Mouse (Mus musculus): ENCODE measurements around the gene Elovl3. TPM values are rescaled to one million over a fixed set of nuclear protein-coding genes. Genes with fewer than 3 reads are reported as not detected.
A peak's percentile ranks its signal among the peaks of the same experiment; 100 is the strongest.

The Elovl3 gene
- polyA plus RNA-seq (2015; fragmentation: Nextera tagmentation; extraction: Ambion mirVana): not detected in 2 replicates

- no peak for ATAC-seq
These were observed at the start of gene Elovl3 for GRCm38 (mm10) chr19:46131694-46132525. Gene Elovl3, plus strand, starts transcription at chr19:46131897.

DNA sequence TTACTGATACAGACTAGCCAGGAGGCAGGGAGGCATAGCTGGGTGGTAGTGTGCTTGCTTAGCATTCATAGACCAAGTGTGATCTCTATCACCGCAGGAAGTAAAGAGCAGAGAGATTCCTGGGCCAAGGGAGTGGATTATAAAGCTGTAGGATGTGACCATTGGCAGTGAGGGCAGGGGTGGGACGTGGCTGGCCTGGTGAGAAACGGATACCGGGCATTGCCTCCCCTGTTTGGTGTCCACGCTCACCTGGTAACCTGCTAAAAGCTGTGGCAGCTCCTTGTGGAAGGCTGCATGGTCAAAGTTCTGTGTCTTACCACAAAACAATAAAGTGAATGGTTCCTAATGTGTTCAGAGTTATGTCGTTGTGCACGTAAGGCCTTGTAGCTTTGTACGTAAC lies 46.5 kb upstream of the Elovl3 start:
- Histone ChIP-seq H3K4me1 (replicated peaks; ENCODE audit: control insufficient read depth, insufficient read depth, low read length) (no peaks in the 10 kb centered on the region), H3K27ac (ENCODE audit: low read depth, low read length) (no peak overlapping the region), H3K9ac (ENCODE audit: low read depth, low read length) (no peak overlapping the region), H3K27me3 (replicated peaks; ENCODE audit: control insufficient read depth, insufficient read depth, low read length) (no peaks in the 10 kb centered on the region), H3K4me2 (replicated peaks; ENCODE audit: low read depth) (no peak overlapping the region), H3K36me3 (ENCODE audit: control insufficient read depth, insufficient read depth) (peaks cover 51% of the 10 kb centered on the region), H3K4me3 (ENCODE audit: low read depth, low read length) (no peak overlapping the region), H3K9me3 (ENCODE audit: control insufficient read depth) (no peaks in the 10 kb centered on the region)
- TF ChIP-seq CTCF (IDR thresholded peaks at IDR 0.05; ENCODE audit: low read depth): no peak
- ATAC-seq: no peak
- WGBS: 93% methylated on average over 8 of the region's 8 CpGs

More at GRCm38 (mm10) chr19:46131694-46132525, at the start of gene Elovl3:
- Histone ChIP-seq H3K27me3 (replicated peaks; ENCODE audit: control insufficient read depth, insufficient read depth, low read length) (peaks cover 59% of the 10 kb centered on the region), H3K4me2 (replicated peaks; ENCODE audit: low read depth) (peak within 1 kb of the TSS; percentile 59), H3K4me3 (ENCODE audit: low read depth, low read length) (peak within 1 kb of the TSS; percentile 26), H3K9me3 (ENCODE audit: control insufficient read depth) (no peaks in the 10 kb centered on the region), H3K9ac (ENCODE audit: low read depth, low read length) (0 out of 2 replicates have a peak within 1 kb of the TSS, but pooled peaks have one; percentile 3), H3K27ac (ENCODE audit: low read depth, low read length) (no peak within 1 kb of the TSS), H3K4me1 (replicated peaks; ENCODE audit: control insufficient read depth, insufficient read depth, low read length) (peaks cover 8% of the 10 kb centered on the region; the same call in 1 of the 2 replicates), H3K36me3 (ENCODE audit: control insufficient read depth, insufficient read depth) (no peaks in the 10 kb centered on the region)
- no peak for TF ChIP-seq CTCF (IDR thresholded peaks at IDR 0.05; ENCODE audit: low read depth)
- WGBS: 3% methylated on average over 31 of the region's 31 CpGs

- H3K9ac ChIP-seq (ENCODE audit: low read depth, low read length): no peak overlapping the region
- peaks cover 40% of the 10 kb centered on the region for H3K36me3 ChIP-seq (ENCODE audit: control insufficient read depth, insufficient read depth)
- no peak overlapping the region for H3K4me3 ChIP-seq (ENCODE audit: low read depth, low read length)
- no peak overlapping the region for H3K27ac ChIP-seq (ENCODE audit: low read depth, low read length)
- H3K4me2 ChIP-seq (replicated peaks; ENCODE audit: low read depth): no peak overlapping the region
- no peaks in the 10 kb centered on the region for H3K9me3 ChIP-seq (ENCODE audit: control insufficient read depth)
- no peak for ATAC-seq
- peak; percentile 80 for TF ChIP-seq CTCF (IDR thresholded peaks at IDR 0.05; ENCODE audit: low read depth)
- H3K27me3 ChIP-seq (replicated peaks; ENCODE audit: control insufficient read depth, insufficient read depth, low read length): no peaks in the 10 kb centered on the region
- 57% methylated on average over 3 of the region's 3 CpGs for WGBS
- H3K4me1 ChIP-seq (replicated peaks; ENCODE audit: control insufficient read depth, insufficient read depth, low read length): no peaks in the 10 kb centered on the region
These were observed 45.4 kb upstream of the Elovl3 start for GRCm38 (mm10) chr19:46086337-46086736.

DNA sequence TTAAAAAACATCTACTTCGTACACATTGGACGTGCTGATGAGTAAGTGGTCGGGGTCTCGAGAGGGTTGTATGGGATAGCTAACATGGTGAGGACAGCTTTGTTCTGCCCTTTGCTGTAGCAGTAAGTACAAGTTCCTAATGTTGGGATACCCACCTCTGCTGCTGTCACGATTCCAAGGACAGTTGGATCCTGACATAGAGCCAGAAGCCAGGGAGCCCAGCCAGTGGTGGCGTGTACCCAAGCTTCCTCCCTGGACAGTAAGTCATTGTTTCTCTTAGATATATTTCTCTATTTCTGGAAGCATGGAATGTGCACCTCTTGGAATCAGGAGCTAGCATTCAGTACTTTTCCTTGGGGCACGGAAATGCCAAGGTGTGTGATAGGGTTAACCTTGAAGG lies 43.8 kb upstream of the Elovl3 start:
- Histone ChIP-seq H3K27me3 (replicated peaks; ENCODE audit: control insufficient read depth, insufficient read depth, low read length) (no peaks in the 10 kb centered on the region), H3K9me3 (ENCODE audit: control insufficient read depth) (no peaks in the 10 kb centered on the region), H3K27ac (ENCODE audit: low read depth, low read length) (no peak overlapping the region), H3K36me3 (ENCODE audit: control insufficient read depth, insufficient read depth) (peaks cover 24% of the 10 kb centered on the region), H3K4me3 (ENCODE audit: low read depth, low read length) (no peak overlapping the region), H3K4me1 (replicated peaks; ENCODE audit: control insufficient read depth, insufficient read depth, low read length) (no peaks in the 10 kb centered on the region), H3K9ac (ENCODE audit: low read depth, low read length) (no peak overlapping the region), H3K4me2 (replicated peaks; ENCODE audit: low read depth) (no peak overlapping the region)
- WGBS: 75% methylated on average over 7 of the region's 7 CpGs
- ATAC-seq: no peak
- TF ChIP-seq CTCF (IDR thresholded peaks at IDR 0.05; ENCODE audit: low read depth): no peak

- 75% methylated on average over 4 of the region's 4 CpGs for WGBS
- Histone ChIP-seq H3K4me2 (replicated peaks; ENCODE audit: low read depth) (no peak overlapping the region), H3K9me3 (ENCODE audit: control insufficient read depth) (no peaks in the 10 kb centered on the region), H3K9ac (ENCODE audit: low read depth, low read length) (no peak overlapping the region), H3K36me3 (ENCODE audit: control insufficient read depth, insufficient read depth) (no peaks in the 10 kb centered on the region), H3K27me3 (replicated peaks; ENCODE audit: control insufficient read depth, insufficient read depth, low read length) (no peaks in the 10 kb centered on the region), H3K4me3 (ENCODE audit: low read depth, low read length) (no peak overlapping the region), H3K27ac (ENCODE audit: low read depth, low read length) (no peak overlapping the region), H3K4me1 (replicated peaks; ENCODE audit: control insufficient read depth, insufficient read depth, low read length) (no peaks in the 10 kb centered on the region)
- ATAC-seq: no peak
- TF ChIP-seq CTCF (IDR thresholded peaks at IDR 0.05; ENCODE audit: low read depth): no peak
These were observed 40.1 kb upstream of the Elovl3 start for GRCm38 (mm10) chr19:46091641-46092040.

- Histone ChIP-seq H3K4me2 (replicated peaks; ENCODE audit: low read depth) (no peak overlapping the region), H3K36me3 (ENCODE audit: control insufficient read depth, insufficient read depth) (no peaks in the 10 kb centered on the region), H3K27ac (ENCODE audit: low read depth, low read length) (no peak overlapping the region), H3K4me1 (replicated peaks; ENCODE audit: control insufficient read depth, insufficient read depth, low read length) (no peaks in the 10 kb centered on the region), H3K9me3 (ENCODE audit: control insufficient read depth) (no peaks in the 10 kb centered on the region), H3K4me3 (ENCODE audit: low read depth, low read length) (no peak overlapping the region), H3K27me3 (replicated peaks; ENCODE audit: control insufficient read depth, insufficient read depth, low read length) (no peaks in the 10 kb centered on the region), H3K9ac (ENCODE audit: low read depth, low read length) (no peak overlapping the region)
- ATAC-seq: no peak
- 92% methylated on average over 2 of the region's 2 CpGs for WGBS
- no peak for TF ChIP-seq CTCF (IDR thresholded peaks at IDR 0.05; ENCODE audit: low read depth)
These were observed 37.6 kb upstream of the Elovl3 start for GRCm38 (mm10) chr19:46094144-46094543.
